Mouse (Mus musculus): Measurements from ENCODE around the gene Ppp2r5b.
A peak's percentile ranks its signal among the peaks of the same experiment; 100 is the strongest.

Ppp2r5b gene

DNA sequence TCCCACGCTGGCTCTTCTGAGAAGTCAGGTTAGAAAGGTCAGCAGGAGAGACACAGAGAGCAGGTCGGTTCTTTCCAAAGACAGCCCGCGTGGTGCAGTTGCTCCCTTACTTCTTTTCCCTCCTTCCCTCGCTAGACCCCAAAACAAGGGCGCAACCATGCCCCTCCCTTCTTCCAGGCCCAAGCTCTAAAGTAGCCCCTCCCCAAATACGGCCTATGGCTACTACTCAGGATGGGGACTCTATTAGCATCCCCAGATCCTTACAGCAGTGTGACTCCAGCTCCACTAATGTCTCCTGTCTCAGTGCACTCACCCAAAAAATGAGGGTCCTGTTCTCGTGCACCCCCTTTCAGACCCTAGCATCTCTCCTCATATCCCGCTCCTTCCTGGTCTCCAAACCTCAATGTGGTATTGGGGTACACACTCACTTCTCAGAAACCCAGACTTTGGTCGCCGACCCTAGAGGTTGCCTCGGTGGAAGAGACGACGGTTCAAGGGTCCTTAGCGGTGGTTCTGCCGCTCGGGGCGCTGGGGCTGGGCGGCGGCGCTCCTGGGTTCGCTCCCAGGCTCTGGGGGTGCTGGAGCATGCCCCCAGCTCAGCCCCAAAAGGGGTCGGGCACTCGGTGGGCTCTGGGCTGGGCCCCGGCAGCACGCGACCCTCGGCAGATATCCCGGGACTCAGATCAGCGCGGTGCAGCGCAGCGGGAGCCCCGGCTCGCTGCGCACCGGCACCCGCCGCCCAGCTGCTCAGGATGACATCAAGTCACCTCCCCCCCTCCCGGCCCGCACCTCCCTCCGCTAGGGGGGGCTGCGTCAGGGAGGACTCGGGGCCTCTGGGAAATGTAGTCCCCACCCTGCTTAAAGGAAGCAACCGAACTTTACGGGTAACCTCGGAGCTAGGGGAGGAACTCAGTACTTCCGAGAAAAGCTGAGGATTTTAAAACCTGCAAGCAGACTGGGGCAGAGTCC, at the start of gene Ppp2r5b:
Gene Ppp2r5b, minus strand, starts transcription at position 789 of the 969 bp plus-strand sequence.
- DNase-seq (ENCODE audit: low spot score in 2 of 2) = peak; percentile 89 to 96

- no peak for DNase-seq (ENCODE audit: low spot score in 2 of 2)
These were observed 49.6 kb upstream of the Ppp2r5b start for GRCm38 (mm10) chr19:6285226-6285625.

GRCm38 (mm10) chr19:6284502-6284901, 48.8 kb upstream of the Ppp2r5b start:
- DNase-seq (ENCODE audit: low spot score in 2 of 2) = no peak

DNA sequence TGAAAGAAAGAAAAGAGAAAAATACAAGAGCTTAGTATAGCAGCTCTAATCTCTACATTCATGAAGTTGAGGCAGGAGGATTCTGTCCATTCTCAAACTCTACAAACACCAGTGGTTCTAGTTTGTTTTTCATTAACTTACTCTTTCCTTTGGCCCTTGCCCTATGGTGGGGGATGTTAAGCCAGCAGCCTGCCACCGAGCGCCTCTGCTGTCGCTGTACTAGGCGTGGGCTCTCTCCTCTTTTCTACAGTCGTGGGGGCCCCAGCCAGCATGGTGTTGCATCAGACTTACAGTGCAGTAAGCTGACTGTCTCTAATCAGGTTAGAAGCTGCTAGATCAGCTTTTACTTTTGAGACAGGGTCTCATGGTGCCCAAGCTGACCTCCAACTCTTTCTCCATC, 47.3 kb upstream of the Ppp2r5b start:
- no peak for DNase-seq (ENCODE audit: low spot score in 2 of 2)

DNA sequence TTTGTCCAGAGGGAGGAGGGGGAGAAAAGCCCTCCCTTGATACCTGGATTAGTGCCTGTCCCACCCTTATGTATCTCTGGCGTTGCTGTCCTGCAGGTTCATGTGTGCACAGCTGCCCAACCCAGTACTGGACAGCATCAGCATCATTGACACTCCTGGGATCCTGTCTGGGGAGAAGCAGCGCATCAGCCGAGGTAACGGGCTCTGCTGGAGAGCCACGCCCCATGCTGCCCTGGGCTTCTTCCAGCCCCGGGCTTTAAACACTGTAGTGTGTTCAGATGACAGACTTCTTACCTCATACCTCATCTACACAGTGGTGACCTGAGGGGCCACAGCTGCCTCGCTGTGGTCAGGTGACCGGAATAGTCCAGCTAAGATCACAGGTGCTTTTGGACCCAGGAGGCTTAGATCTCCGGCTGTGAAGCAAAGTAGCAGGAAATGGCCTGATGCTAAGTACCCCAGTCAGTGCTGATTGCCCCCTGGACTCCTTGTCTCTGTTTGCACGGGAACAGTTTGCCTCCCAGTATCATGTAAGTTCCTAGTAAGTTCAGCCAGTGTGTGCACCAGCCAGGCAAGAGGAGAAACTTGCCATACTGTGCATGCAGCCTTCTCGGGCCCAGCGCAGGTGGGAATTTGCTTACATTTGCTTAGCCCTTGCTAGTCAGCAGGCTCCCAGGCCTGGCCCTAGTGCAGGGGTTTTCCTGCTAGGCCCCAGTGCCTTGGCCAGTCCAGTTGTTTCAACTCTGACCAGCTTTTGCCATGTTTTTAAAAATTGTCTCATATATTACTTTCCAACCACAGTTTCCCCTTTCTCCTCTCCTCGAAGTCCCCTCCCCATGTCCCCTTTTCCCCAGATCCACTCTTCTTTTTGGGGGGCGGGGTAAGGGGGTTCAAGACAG, 45.7 kb upstream of the Ppp2r5b start:
- no peak for DNase-seq (ENCODE audit: low spot score in 2 of 2)

- DNase-seq (ENCODE audit: low spot score in 2 of 2) = no peak
These were observed 44.9 kb upstream of the Ppp2r5b start for GRCm38 (mm10) chr19:6280554-6280953.

DNA sequence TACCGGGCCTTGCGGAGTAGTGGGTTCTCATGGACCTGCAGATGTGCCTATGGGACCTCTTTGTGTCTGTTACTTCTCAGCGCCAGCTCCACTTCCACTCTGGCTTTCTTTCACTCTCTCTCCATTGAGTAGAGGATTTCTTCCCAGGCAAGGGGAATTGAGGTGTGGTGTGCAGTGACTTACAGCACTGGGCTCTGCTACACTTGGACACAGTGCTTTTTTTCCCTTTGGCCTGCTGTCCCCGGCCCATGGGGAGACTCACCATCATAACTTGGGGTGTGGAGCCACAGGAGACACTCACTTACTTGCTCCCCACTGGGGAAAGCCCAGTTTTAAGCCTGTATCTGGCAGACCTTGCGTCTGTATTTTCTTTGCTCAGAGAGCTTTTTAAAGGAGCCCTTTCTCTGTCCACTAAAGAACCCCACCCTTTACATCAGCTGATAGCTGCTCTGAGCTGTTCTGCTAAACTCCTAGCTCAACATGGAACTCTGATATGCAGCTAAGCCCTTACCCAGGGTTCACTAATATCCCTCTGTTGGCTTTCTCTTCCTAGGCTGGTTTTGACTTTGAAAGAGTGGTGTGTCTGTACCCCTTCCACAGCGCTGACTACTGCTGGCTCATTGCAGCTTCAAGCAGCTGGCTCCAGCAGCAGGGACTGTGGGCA, 43.9 kb upstream of the Ppp2r5b start:
- no peak for DNase-seq (ENCODE audit: low spot score in 2 of 2)

GRCm38 (mm10) chr19:6278439-6279073, 42.9 kb upstream of the Ppp2r5b start:
- no peak for DNase-seq (ENCODE audit: low spot score in 2 of 2)

DNA sequence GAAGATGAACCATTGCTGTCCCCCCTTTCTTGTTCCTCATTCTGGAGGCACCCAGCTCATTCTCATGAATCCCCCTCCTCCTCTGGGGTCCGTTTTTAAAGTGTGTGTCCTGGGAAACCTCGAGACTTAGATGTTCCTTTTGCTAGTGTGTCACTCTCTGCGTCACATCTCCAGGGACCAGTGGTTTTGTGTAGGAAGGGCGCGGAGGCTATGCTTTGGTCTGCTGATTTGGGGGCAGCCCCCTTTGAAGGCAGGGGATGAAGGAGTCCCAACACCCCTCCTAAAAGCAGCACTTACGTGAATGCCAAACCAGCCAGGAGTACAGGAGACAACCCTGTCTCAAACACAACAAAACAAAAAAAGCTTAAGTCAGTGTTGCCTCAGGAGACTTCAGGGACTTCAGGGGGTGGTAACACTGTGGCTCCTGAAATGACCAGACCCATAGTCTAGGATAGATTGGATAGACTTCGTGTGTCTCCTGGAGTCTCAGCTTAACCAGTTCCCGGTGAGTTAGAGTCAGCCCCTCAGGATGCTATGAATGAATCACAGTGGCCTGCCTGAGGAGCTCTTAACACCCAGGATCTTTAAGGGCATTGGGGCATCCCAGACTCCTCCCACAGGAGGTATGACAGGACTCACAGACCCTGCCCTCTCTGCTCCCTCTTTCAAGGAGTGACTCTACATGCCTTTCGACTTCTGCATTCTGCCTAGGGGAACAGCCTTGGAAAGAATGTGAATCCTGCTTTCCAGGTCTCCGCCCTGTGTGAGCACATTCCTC, 42.2 kb upstream of the Ppp2r5b start:
- DNase-seq (ENCODE audit: low spot score in 2 of 2) = no peak

DNA sequence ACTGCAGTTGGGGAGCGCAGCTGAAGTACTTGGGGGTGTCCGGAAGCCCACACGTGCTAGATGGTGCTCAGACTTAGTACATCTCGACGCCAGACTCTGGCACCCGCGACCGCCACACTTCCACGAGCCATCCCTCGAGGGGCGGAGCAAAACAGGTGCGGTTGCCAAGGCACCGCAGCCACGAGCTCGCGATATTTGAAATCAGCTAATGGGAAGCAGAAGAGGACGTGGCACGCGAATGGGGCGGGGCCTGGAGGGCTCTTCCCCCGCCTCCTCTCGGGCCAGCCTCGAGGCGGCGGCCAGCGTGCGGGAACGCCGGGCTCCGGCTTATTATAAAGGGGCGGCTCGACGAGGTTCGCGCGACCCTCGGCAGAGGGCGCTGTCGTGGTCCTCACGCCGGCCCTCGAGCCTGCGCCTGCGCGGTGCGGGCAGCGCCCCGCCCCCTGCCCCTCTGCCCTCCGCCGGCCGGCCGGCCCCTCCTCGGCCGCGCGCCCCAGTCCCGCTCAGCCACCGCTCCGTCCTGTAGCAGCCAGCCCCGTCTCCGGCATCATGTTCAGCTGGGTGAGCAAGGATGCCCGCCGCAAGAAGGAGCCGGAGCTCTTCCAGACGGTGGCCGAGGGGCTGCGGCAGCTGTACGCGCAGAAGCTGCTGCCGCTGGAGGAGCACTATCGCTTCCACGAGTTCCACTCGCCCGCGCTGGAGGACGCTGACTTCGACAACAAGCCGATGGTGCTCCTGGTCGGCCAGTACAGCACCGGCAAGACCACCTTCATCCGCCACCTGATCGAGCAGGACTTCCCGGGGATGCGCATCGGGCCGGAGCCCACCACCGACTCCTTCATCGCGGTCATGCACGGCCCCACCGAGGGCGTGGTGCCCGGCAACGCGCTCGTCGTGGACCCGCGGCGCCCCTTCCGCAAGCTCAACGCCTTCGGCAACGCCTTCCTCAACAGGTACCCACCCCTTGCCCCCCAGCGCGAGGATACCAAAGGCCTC, 41.1 kb upstream of the Ppp2r5b start, which contains the start of gene Ehd1:
Gene Ehd1, plus strand, starts transcription at position 300 of the 996 bp plus-strand sequence.
- peak; percentile 95 to 97 for DNase-seq (ENCODE audit: low spot score in 2 of 2)

DNA sequence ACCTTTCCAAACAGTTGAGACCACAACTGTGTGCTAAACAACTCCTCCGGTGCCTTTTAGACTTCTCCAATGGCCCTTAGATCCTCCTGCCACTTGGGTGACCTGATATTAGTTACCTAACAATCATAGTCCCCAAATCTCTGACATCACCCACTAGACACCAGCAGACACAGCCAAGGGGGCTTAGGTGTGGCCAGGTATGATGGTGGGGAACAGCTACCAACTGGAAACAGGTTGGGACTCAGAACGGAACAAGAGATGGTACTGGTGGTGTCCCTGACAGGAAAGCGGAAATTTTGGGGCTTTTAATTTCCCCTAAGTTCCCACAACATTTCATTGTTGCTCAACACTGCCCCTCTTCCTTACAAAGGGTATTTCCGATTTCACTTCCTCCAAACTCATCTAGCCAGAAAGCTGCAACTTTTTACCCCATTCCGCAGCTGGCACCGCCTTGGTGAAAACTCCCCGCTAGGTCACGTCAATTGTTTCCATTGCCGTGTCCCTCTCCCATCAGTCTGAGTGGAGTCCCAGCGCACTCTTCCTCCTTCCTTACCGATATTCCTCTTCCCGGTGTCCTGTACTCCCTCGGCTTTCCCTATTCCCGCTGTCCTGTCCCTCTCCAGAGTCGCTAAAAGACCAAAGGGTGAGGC, 40.2 kb upstream of the Ppp2r5b start:
- DNase-seq (ENCODE audit: low spot score in 2 of 2) = no peak

DNA sequence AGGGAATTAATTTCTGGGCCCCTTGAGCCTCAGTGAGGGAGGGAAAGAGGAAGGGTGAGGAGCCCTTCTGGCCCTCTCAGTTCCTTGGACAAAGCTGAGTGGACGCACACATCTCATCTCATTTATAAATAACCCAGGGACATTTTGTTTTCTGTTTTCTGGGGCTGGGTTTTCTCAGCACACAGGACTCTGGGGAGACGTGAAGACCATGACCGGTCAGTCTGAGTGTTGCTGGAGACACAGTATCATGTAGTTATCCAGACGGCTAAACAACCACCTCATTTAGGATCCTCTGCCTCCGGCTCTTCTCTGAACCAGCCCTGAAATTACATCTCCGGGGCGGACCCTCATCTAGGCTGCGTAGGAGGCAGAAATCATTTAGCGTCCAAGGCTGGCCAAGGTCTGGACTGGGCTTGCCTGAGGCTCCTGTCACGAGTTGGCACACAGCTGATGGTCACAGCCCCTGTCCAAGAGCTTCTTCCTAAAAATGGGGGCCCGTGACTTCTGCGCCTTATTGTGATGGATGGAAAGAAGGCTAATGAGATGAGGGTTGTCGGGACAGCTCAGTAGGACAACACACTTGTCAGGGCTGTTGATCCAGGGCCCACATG, 38.4 kb upstream of the Ppp2r5b start:
- no peak for DNase-seq (ENCODE audit: low spot score in 2 of 2)

DNA sequence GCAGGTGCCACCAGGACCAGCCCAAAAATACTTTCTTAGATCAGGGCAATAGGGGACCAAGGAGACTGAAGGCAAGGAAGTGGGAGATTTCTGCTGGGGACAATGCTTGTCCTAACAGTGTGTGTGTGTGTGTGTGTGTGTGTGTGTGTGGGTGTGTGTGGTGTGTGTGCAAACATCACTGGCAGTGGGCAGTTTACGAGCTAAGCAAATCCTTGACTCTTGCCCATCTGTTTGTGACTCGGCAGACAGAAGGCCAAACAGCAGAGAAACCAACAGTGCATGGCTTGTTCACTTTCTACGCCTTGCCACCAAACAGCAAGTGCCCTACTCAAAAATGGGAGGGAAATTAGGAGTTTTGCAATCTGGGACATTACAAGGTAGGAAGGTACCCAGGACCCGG, 37.9 kb upstream of the Ppp2r5b start:
- no peak for DNase-seq (ENCODE audit: low spot score in 2 of 2)

- peak in 1 of 2 experiments; percentile 41 for DNase-seq (ENCODE audit: low spot score in 2 of 2)
These were observed 37.1 kb upstream of the Ppp2r5b start for GRCm38 (mm10) chr19:6272738-6273137.

- DNase-seq (ENCODE audit: low spot score in 2 of 2) = no peak
These were observed 36.4 kb upstream of the Ppp2r5b start for GRCm38 (mm10) chr19:6272053-6272452.

- no peak for DNase-seq (ENCODE audit: low spot score in 2 of 2)
These were observed 35.5 kb upstream of the Ppp2r5b start for GRCm38 (mm10) chr19:6271206-6271605.

GRCm38 (mm10) chr19:6270661-6271060, 35.0 kb upstream of the Ppp2r5b start:
- no peak for DNase-seq (ENCODE audit: low spot score in 2 of 2)

- DNase-seq (ENCODE audit: low spot score in 2 of 2) = no peak
These were observed 34.3 kb upstream of the Ppp2r5b start for GRCm38 (mm10) chr19:6269798-6270475.

Data from left cerebral cortex, adult 9 months (tissue).